Mouse (Mus musculus) granulocyte monocyte progenitor cell, adult 5-6 weeks (primary cell): ENCODE results near the gene Rnf41. TPM values are rescaled to one million over a fixed set of nuclear protein-coding genes. Genes with fewer than 3 reads are reported as not detected.

Source experiments
- ATAC-seq: replicated peaks from 2 replicates; pipeline ENCODE4 v1.8.0; 2016; ENCODE audit warnings: mild to moderate bottlenecking, moderate TSS enrichment, inconsistent platforms; ENCODE audit not compliant: poor library complexity, severe bottlenecking
- total RNA-seq, 2 experiments: library from RNA; stranded (forward) in 1 of 2; stranded (reverse) in 1 of 2; fragments of 200-712, 200-1000 nt in 1 of 2; fragments of >200 nt in 1 of 2; fragmentation: Nextera tagmentation in 1 of 2; gene quantifications; 2 replicates each; pipeline ENCODE4 v1.2.3; 2014 to 2017

The Rnf41 gene
- total RNA-seq, 2 experiments from 2014 or later = 15.7 to 18.6 TPM

DNA sequence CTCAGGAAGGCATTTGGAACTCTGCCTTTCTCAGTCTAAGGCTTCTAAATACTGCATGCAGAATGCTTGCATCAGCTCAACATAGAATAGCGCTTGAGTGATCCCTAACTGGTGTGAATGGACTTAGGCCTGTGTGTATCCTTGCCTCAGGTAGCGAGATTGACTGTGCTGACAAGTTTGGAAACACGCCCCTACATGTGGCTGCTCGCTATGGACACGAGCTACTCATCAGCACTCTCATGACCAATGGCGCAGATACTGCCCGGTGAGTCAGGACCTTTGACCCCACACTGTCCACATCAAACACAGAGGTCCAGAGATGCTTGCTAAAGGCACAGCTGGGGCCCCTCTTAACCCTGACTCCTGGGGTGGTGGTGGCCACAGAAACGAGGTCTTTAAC is 29.0 kb upstream of the Rnf41 start:
- ATAC-seq = no peak

GRCm38 (mm10) chr10:128385902-128386301 is 25.6 kb upstream of the Rnf41 start:
- ATAC-seq = no peak

GRCm38 (mm10) chr10:128388941-128389340 is 22.5 kb upstream of the Rnf41 start:
- no peak for ATAC-seq

DNA sequence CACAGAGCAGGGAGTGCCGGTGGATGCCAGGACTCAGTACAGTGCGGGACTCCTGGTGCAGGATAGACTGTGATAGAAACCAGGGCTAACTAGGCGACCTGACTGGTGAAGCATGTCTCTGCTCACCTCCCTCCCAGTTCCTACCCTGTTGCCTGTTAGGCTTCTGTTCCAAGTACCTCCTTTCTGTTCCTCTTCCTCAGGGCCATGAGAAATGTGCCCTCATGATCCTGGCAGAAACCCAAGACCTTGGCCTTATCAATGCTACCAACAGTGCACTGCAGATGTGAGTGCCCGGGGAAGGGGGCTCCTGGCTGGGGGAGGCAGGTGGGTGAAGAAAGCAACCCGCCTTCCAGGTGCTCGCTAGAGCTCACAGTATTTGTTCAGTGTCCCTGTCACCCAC is 21.9 kb upstream of the Rnf41 start:
- peak; percentile 57 for ATAC-seq

DNA sequence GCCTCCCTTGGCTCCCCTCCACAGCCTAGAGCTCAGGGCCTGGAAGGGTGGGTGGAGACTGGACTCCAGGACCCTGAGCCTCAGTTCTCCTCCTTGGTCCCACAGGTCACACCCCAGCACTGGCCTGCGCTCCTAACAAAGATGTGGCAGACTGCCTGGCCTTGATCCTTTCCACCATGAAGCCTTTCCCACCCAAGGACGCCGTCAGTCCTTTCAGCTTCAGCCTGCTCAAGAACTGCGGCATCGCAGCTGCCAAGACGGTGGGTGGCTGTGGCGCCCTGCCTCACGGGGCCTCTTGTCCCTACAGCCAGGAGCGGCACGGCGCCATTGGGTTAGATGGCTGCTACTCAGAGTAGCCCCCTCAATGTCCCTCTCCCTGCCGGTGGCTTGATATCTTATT is 21.1 kb upstream of the Rnf41 start:
- ATAC-seq = no peak

GRCm38 (mm10) chr10:128391850-128392249 is 19.6 kb upstream of the Rnf41 start:
- no peak for ATAC-seq

DNA sequence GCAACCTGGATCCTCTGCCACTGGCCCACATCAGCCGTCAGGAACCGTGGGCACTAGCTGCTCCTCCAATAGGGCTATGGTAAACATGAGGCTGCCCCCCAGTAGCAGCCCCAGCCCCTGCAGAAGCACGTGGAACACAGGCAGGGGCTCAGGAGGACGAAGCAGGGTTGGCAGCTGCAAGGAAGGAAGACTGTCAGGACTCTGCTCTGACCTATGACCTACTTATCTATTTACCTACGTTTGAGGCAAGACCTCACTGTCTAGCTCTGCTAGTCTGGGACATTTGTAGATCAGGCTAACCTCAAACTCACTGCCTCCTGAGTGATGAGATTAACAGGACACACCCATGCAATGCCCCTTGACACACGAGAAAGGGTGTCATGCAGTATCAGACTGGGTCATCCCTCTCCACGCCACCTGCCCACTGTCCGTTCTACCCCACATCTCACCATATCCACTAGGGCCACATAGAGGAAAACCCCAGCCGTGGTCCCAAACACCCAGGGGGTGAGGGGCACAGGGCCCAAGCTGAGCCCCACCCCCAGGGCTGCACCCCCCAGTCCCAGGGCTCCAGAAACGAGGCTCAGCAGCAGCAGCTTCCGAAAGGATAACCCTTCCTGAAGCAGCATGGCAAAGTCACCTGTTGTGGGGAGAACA is 15.3 kb upstream of the Rnf41 start:
- no peak for ATAC-seq

GRCm38 (mm10) chr10:128396716-128397264 is 14.7 kb upstream of the Rnf41 start:
- no peak for ATAC-seq

GRCm38 (mm10) chr10:128397466-128397865 is 14.0 kb upstream of the Rnf41 start:
- ATAC-seq = no peak

DNA sequence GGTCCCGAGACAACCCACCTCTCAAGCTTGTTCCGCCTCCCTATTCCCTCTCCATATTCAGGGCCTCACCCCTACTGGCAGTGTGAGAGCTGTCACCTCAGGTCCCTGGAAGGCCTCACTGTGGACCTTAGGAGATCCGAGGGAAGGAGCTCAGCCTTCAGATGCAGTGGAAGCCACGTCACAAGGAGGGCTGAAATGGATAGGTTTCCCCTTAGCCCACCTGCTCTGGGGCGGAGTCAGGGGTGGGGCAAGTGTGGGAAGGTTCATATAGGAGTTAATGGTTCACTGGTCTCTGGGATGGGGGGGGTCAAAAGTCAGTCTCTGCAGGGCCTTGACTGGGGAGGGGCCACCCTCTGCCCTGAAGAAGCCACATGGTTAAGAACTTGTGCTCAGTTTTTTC is 11.1 kb upstream of the Rnf41 start:
- ATAC-seq = no peak

- ATAC-seq = no peak
These were observed 10.4 kb upstream of the Rnf41 start, which contains the start of gene Slc39a5 for GRCm38 (mm10) chr10:128401056-128401455. Gene Slc39a5, minus strand, starts transcription at chr10:128401229.

GRCm38 (mm10) chr10:128401638-128402037 is 9.8 kb upstream of the Rnf41 start:
- ATAC-seq = no peak

- ATAC-seq = no peak
These were observed 7.5 kb upstream of the Rnf41 start for GRCm38 (mm10) chr10:128403931-128404330.

DNA sequence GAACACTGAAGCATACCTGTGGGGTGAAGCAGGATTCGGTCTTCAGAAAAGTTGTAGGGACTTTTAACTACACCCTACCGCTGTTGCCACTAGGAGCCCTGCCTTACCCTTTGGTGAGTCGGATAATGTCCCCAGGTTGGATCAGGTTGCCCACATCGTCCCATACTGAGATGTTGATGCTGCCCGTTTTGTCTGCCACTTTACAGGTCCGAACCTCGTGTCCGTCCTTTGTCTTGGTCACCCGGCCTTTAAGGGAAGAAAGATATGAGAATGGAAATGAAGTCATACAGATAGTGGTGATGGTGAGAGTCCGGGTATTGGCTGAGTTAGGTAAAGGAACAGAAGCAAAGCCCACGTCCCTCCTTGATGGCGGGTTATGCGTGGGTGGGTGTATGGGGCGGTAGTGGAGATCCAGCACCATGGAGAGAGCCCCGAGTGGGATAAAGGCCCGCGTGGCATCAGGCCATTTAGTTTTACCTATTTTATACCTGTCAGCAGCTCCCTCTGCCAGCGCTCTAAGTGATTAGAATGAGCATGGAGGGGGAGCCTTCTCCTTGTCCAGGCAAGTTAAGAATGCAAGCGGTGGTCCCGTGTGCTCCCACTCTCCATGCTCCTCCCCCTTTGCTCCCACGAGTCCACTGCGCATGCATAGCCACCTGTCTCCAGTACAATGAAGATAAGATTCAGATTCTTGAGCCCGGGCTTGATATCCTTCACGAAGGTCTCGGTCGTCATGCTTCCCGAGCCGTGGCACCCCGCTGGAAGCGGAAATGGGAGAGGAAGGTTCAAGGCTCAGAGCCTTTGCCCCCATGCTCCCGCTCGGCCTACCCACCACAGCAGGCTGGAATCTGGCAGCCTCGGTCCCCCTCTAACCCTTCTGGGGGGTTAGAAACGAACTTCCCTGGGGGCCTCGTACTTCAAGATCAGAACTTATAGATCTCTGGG is 2.6 kb upstream of the Rnf41 start:
- ATAC-seq = no peak

DNA sequence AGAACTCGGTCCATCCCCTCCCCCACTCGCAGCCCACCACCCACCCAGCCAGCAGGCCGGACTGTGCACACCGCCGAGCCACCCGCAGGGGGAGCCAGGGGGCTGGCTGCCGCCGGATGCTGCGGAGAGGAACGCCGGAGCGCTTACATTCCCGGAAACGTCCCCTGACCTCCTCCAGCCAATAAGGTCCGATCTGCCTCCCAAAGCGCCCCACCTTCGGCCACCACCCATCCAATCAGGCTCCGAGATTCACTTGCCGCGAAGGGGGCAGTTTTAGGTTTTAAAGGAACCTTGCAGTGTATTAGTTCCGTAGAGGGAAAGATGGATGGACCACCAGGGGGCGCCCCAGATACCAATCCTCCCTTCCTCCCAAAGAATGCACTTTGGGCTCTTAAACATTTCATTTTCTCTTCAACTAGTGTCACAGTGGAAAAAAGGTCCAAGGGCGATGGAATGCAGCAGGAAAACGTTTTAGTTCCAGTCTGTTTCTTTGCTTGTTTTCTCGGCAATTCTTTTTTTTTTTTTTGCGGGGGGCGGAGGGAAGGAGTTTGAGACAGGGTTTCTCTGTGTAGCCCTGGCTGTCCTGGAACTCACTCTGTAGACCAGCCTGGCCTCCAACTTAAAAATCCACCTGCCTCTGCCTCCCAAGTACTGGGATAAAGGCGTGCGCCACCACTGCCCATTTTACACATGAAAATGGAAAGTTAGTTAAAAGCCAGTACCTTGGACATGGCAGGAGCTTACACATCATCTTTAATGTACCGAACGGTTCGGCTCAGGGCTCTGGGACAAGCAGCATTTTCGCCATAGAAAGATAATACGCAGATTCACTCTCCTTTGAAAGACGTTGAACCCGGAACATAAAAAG is 1.5 kb upstream of the Rnf41 start:
- ATAC-seq = peak; percentile 77

- no peak for ATAC-seq
These were observed 954 bp upstream of the Rnf41 start for GRCm38 (mm10) chr10:128410560-128410845.

DNA sequence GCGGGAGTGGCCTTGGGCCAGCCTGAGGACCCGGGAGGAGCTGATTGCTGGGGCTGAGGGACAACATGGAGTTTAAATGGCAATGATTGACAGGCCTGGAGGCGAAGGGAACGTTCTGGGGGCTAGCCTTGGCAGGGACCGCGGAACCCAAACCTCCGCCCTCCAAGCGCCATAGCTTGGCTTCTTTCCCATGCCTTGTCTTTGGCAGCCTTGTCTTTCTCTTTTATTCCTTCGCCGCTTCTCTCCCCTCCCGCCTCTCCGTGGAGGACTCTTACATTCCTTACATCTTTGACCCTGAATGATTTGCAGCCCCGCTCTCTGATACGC is 561 bp downstream of the Rnf41 start:
- ATAC-seq = no peak

DNA sequence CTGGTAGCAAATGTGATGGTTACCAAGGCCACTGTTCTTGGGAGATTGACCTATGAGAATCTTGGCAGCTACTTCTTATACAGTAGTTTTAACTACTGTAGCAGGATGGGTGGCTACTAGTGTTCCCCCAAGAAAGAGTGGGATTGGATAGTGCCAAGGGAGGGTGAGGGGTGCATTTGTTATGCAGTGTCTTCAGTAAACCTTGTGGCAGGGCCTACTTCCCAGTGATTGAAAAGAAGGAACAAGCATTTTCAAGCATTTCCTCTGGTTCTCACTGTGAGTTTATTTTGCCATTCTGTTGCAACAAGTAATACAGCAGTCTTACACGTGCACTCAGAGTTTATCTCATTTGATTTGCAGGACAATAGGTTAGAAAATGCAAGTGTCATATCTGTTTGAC is 1.1 kb downstream of the Rnf41 start:
- ATAC-seq = peak; percentile 12

- no peak for ATAC-seq
These were observed 1.6 kb downstream of the Rnf41 start for GRCm38 (mm10) chr10:128413076-128413475.

GRCm38 (mm10) chr10:128414848-128415247 is 3.4 kb downstream of the Rnf41 start:
- ATAC-seq = no peak

- no peak for ATAC-seq
These were observed 11.0 kb downstream of the Rnf41 start for GRCm38 (mm10) chr10:128422426-128422825.
